Mouse (Mus musculus) natural killer cell, adult 2 months (primary cell): ENCODE results near the gene Tut7.
"Not testable (repeated sequence)": the region's sequence is repeated elsewhere in the genome, so short reads cannot be mapped to it uniquely, and the experiment has no call there.

Source experiments
- DNase-seq, 2 experiments: peaks; one replicate each; pipeline ENCODE4 v3.0.0; 2022; ENCODE audit warnings: low spot score in 2 of 2

The Tut7 gene

DNA sequence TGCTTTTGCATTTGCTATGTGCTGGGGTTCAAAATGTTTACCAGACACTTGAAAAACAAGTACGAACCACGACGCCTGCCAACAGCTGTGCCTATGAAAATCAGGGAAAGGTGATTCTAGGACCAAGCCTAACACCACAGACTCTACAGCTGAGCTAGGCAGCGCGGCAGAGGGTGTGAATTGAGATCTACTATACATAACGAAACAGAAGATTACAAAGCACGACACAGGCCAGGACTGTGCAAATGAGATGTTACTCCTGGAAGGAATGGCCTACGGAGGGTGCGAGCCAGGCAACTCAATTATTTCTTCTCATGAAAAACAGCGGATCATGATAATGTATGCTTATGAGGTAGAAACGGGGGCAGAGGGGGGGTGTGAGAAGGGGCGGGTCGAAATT is 54.4 kb downstream of the Tut7 start:
- DNase-seq = no peak

DNA sequence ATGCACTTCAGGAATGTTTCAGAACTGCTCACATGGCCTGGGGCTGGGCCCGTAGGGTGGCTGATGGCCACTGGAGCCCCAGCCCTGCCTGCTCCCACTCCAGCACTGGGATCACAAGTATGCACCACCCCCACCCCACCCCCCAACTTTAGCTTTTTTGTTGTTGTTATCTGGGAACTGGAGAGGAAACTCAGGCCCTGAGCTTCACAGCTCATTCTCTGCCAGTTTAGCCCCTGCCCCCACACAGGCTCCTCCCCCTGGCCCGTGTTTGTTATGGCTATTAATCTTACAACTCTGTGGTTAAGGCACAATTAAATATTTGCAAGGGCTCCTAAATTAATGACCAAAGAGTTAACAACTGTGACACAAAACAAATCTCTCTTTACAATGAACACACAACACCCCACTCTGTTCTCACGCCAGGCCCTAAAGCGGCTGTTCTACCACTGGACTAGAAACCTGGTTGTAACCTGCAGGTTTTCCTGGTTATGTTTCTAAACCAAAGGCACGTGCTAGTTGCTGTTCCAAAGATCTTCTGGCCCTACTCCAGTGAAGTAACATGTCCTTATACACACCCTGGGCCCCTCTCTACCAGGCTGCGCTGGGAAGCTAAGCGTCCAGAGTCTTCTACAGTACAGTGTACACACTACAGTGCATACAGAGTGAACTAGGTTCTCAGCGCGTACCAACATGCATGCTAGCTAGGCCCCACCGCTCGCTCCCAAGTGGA is 56.0 kb downstream of the Tut7 start:
- DNase-seq = no peak

DNA sequence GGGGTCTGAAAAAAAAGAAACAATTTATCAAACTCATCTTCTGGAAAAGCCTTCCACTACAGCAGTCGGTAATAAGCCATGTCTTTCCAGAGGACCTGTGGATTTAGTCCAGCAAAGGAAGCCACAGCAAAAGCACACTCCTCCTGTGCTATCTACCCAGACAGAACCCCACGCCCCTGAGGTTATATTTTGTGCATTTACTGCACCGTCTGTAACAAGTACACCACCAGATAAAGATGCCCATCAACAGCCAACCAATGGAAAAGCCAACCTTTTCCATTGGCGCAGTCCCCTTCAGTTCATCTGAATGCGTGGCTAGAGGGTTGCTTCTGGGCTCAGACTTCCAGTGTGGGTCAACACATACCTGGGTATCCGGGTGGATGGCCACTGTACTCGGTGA is 60.2 kb downstream of the Tut7 start:
- DNase-seq = no peak

DNA sequence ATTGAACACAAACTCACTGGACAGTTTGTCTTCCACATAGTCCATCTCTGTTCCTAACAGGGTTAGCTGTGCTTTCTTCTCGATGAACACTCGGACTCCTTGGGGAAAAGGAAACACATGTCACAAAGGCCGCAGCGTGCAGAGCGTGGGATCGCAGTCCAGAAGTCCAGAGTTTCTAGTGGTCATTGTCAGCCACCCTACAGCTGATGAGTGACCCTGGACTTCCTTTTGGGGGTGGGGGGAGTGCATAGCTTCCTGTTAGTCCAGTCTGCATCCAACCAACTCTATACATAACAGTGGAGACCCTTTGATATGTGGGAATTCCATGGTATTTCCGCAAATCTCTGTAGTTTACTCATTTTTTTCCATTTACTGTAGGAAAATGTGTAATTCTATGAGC is 66.0 kb downstream of the Tut7 start:
- peak in 1 of 2 experiments; percentile 10 for DNase-seq

DNA sequence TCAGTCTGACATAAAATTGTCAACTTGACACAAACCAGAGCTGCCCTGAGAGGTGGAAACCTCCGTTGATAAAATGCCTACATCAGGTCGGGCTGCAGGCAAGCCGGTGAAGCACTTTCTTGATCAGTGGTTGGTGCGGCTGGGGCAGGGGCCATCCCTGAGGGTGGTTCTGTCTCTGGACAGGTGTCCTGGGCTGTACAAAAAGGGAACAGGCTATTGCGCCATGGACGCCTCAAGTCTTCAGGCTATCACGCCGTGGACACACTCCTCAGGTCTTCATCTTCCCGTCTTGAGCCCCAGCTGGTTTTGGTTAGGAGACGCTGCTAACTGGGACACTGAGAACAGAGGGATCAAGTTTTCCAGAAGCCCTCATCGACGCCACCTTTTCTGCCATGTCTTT is 72.6 kb downstream of the Tut7 start:
- no peak for DNase-seq

DNA sequence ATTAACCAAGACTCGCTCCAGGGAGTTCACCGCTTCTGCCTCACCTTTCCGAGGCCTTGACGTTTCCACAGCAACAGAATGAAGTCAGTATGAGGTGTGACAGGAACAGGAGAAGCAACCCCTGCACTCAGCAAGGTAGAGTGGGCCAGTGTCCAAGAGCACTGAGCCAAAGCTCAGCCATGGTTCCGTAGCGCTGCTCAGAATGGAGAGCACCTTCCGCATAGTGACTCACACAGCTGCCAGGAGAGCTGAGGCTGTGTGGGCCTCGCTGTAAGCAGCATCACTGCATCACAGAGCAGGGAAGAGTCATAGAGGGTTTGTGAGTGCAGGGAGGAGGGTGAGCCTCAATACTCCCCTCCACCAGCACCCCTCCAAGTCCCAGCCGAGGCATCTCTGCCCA is 76.2 kb downstream of the Tut7 start, which contains the start of gene 1700014D04Rik:
1700014D04Rik (minus strand) TSS at position 42 of the 400 bp plus-strand sequence.
- DNase-seq = no peak

DNA sequence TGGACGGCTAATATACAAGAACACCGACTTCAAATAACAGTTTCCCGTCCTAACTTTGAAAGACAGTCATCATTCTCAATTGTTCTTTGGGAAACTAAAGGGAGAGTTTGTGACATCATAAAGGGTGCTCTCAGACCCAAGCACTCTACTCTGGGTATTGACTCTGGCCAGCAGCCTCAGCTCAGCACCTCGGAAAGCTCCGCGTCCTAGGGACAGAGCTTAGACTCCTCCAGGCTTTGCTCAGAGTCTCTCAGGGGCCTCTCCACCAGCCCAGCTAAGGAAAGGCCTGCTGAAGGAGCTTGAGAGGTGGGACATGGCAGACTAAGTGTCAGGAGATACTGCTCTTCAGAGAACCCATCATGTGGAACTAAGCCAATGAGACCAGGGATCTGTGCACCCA is 76.8 kb downstream of the Tut7 start:
- no peak for DNase-seq

DNA sequence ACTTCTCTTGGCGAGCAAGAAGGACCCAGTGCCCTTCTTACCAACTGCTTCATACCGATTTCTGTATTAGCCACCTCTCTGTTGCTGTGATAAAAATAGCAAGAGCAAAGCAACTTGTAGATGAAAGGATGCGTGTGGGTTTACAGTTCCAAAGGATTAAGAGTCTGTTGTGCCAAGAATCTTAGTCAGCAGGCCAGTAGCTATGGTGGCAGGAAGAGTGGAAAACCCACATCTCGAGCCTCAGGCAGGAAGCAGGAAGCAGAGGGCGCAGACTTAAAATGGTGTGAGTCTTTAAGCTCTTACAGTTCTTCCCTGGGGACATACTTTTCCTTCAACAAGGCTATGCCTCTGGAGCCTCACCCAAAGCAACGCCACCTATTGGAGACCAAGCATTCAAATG is 77.5 kb downstream of the Tut7 start:
- no peak for DNase-seq

DNA sequence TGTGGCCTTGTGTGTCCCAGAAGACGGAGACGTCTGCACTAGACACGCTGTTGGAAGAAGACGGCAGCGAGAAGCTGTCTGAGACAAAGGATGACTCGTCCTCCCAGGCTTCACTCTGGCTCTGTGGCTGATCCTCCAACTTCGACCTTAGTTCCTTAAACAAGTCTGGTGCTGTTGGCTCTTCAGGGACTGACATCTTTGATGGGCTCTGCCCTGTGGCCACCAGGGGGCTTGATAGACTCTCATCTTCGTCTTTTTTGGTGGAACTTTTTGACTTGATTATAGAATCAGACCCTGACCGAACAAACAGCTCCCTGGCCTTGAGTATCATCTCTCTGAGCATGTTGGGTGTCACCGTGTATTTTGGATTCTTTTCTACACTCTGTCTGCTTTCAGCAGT is 81.2 kb downstream of the Tut7 start:
- DNase-seq = peak in 1 of 2 experiments; percentile 12

DNA sequence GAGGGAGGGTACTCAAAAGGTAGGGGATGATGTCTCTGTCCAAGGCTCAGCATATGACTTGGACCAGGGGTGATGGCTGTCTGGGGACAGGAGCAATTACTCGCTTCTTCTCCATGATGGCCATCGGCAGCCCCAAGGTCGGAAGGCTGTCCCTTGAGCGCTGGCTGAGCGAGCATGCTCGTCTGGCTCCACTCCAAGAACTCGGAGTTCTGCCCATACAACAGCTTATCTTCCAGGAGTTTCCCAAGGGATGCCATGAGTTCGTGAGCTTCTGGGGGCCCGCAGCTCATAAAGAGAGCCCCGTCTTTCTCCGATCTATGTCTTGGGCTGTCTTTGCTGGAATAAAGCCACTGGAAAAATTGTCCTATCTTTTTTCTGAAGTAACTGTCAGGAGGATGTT is 81.9 kb downstream of the Tut7 start:
- no peak for DNase-seq

DNA sequence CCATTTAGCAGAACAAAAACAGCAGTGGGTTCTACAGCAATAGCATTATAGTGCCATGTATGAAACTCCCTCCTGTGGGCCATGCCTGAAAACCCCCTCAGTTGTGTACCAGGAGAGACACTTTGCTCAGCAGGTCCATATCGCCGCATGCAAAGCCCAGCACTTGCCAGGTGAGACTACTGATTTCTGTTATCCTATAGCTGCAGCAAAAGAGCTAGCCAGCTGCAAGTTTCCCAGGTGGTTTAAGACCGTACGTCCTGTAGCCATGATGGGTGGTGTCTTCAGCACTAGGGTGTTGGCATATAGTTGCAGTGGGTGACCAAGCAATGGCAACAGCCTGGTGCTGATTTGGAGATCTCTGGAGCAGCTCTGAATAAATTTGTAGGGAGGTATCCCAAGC is 83.5 kb downstream of the Tut7 start:
- no peak for DNase-seq

DNA sequence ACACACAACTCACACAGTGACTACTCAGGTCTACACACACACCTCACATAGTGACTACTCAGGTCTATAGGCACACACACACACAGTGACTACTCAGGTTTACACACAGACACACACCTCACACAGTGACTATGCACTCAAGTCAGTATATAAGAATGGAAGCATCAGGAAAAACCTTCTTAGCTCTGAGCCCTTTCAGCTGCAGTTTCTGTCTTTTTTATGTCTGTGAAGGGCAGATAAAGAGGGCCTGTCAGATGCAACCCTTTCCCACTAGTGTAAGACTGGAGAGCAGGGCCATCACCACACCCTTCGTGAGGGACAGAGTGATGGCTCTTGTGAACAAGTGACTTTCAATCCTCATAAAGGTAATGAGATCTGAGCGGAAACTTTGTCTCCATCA is 84.5 kb downstream of the Tut7 start:
- no peak for DNase-seq

DNA sequence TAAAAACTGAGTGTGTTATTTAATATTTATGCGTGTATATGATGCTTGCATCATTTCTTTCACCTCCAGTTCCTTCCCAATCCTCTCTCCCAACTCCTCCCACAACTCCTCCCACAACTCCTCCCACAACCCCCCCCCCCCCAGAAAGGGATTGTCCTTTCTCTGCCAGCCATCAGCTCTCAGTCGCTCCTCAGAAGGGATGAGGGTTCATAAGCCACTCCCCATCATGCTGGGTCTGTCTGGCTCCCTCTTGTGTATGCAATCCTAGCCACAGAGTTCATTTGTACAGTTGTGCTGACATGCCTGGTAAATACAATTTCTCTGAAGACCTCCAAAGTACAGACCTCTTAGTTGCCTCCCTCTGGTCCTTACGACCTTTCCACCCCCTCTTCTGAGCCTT is 87.8 kb downstream of the Tut7 start:
- DNase-seq = no peak

DNA sequence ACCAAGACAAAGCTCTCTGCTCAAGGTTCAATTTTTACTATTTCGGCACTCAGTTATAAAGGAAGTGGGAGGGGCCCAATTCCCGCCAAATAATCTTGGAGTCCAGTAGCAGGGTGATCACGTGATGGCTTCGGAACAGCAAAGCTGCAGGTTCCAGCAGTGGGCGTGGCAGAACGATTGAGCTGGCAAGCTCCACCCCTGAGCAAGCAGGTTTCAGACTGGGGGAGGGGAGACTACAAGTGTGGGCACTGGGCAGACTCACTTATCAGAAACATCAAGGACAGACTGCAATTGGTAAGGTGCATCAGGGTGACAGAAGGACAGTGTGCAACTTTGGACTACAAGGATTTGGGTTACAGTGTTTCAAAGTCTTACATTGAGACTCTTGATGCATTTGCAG is 88.6 kb downstream of the Tut7 start:
- DNase-seq = not testable (repeated sequence)

DNA sequence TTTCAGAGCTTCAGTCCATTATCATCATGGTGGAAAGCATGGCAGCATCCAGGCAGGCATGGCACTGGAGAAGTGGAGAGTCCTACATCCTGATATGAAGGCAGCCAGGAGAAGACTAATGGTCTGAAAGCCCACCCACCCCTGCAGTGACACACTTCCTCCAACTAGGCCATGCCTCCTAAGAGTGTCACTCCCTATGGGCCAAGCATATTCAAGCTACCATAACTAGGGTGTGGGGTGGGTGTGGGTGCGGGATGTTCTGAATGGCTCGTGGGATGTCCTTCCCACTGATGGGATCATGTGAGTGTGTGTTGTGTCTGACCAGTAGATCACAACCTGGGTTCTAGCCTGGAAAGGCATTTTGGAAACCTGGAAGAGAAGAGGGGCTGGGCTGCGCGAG is 89.0 kb downstream of the Tut7 start:
- DNase-seq = no peak

DNA sequence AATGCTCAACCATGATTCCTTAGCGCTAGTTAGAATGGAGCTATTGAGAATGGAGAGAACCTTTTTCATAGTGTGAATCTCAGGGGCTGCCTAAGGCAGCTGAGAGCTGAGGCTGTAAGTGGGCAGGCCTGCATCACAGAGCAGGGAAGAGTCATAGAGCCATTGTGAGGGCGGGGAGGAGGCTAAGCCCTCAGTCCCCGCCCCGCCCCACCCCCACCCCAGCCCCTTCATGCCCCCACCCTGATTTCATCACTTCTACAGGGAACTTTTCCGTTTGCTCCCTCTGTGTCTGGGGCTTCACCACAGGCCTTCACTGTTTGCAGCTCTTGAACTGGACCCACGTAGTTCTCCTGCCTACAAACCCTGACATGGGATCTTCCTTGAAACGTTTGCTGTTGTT is 91.3 kb downstream of the Tut7 start, which contains the start of gene Spata31d1d:
Spata31d1d (minus strand) TSS at position 101 of the 400 bp plus-strand sequence.
- no peak for DNase-seq

DNA sequence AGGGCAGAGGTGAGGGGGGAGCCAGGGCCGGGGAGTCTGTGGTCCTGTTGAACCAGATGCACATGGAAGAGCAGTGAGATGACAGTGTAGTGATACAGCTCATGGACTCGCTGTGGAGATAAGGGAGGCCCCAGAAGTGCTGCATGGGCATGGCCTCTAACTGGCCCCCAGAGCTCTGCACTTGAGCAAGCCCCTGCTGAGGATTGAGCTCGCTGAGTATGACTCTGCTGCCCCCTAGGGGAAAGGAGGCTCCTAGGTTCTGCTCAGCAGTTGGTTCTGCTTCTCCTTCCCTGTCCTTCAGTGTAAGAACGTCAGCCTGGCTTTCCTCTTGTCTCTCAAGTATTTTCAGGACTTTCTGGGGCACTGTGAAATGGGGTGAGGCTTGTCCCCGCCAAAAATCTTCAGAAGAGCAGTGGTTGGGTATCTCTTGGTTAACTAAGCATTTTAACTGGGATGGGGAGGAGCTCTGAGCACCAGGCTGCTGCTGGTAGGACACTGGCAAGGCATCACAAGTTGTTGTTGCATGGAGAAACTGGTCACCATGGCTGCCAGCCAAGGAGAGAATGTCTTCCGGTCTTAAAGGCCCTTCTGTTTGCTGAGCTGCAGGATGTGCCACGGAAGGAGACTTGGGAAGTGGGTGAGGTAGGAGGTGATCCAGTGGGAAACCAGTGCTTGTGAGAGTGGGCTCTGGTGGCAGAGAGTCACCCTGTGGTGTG is 94.4 kb downstream of the Tut7 start:
- peak; percentile 64 to 81 for DNase-seq

DNA sequence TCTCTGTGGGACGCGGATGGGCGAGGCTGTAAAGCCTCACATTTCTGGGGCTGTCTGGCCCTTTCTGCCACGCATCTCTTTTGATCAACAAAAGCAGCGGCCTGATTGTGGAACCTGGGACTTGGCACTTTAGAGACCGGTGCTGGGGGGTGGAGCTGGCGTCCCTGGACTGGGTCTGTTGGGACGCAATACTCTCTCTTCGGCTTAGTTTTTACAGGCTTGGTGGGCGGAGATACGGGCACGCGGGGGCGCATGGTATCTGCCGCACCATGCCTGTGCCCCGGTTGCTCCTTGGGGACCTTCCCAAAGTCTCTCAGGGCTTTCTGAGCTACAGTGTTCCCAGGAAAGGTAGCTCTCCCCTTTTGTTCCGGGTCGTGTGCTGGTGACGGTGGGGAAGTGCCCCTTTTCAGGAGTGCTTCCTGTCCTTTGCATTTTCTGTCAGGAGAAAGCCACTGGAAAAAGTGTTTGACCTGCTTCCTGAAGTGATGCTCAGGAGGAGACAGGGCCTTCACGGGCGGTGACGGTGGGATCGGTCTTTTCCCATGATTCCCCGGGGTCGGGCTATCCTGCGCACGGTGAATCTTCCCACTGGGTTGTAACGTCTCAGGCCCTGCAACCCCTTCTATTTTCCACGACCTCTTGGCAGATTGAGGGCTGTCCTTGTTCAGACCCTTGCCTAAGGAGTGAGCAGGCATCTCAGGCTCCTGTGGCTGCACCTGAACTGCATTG is 96.6 kb downstream of the Tut7 start:
- DNase-seq = no peak

DNA sequence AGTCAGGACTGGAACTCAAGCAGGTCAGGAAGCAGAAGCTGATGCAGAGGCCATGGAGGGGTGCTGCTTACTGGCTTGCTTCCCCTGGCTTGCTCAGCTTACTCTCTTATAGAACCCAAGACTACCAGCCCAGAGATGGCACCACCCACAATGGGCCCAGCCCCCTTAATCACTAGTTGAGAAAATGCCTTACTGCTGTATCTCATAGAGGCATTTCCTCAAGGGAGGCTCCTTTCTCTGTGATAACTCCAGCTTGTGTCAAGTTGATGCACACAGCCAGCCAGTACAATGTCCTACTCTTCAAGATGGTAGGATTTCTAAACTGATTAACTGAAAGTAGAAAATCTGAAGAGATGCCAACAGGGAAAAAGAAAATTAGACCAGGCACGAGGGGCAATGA is 100.9 kb downstream of the Tut7 start:
- DNase-seq = not testable (repeated sequence)
